Mouse (Mus musculus): ENCODE data around the gene Hdac4. TPM values are rescaled to one million over a fixed set of nuclear protein-coding genes. Genes with fewer than 3 reads are reported as not detected.

The Hdac4 gene
- polyA plus RNA-seq, 1 experiment from 2014 or later = 28.0 TPM

- H3K36me3 ChIP-seq = no peaks in the 10 kb centered on the region
- WGBS = 88% methylated on average over 12 of the region's 12 CpGs
- no peak for ATAC-seq (ENCODE audit: low FRiP score, low read depth)
- H3K9me3 ChIP-seq = peaks cover 16% of the 10 kb centered on the region
- H3K27me3 ChIP-seq = no peaks in the 10 kb centered on the region
- no peak overlapping the region for H3K4me3 ChIP-seq
- no peak overlapping the region for H3K27ac ChIP-seq
- H3K9ac ChIP-seq = no peak overlapping the region
- peaks cover 12% of the 10 kb centered on the region for H3K4me1 ChIP-seq
- no peak overlapping the region for H3K4me2 ChIP-seq (replicated peaks)
These were observed 315.3 kb downstream of the Hdac4 start for GRCm38 (mm10) chr1:91880156-91880555.

Measured in limb, embryonic 13.5 days (tissue).